Mouse (Mus musculus): ENCODE measurements around the gene Defb25.

GRCm38 (mm10) chr2:152600076-152600475 is 22.8 kb downstream of the Defb25 start:
- no peak for TF ChIP-seq GATA1 (IDR thresholded peaks at IDR 0.05; ENCODE audit: low read length)
- no peak for TF ChIP-seq TAL1 (IDR thresholded peaks at IDR 0.05; ENCODE audit: low read length)
